Mouse (Mus musculus) heart, adult 2 months (tissue): ENCODE results near the gene Nos1ap.

ENCODE experiments used
- CTCF ChIP-seq: fragments of 200-600 bp; IDR thresholded peaks from 2 replicates; pipeline ENCODE4 v1.8.1; 2022; ENCODE audit warnings: antibody characterized with exemption, mild to moderate bottlenecking, moderate library complexity
- POLR2A ChIP-seq: fragments of 200-500 bp; IDR thresholded peaks from 2 replicates; pipeline ENCODE4 v1.6.1; 2011; ENCODE audit warnings: mild to moderate bottlenecking, low read depth, low read length, control low read depth; ENCODE audit not compliant: insufficient read depth

DNA sequence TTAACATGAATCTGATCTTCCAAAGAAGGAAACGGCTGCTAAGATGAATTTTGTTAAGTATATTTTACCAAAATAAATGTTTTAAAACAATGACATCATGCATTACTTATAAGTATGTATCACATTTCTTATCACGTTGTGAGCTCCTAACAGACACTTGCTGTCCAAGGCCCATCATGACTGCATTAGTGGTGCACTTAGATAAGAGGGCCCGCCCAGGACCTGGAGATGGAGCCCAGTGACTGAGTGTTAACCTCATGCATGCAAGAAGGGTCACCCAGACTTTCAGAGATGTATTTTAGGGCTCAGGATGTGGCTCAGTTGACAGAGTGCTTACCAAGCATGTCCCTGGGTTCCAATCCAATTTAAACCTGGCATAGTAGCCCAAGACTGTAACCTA lies 20.6 kb upstream of the Nos1ap start:
- TF ChIP-seq CTCF: no peak
- TF ChIP-seq POLR2A: no peak
